Mouse (Mus musculus): Measurements from ENCODE around the gene Fam229b.

DNA sequence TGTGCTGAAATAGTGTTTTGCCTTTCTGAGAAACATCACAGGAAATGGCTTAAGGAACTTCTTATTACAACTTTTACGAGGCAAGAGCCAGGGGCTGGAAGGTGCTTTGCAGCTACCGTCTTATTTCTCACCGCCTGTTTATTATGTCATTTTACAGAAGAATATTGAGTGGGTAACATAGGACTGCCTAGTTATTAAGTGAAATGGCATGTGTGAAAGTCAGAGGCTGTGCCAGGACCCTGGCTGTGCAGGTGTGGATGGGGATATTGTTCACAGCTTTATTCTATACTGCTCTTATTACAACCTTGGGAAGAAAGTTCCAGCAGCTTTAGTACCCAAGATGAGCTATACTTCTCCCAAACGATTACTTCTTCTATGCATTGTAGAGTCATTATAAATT is 61.7 kb downstream of the Fam229b start:
- TF ChIP-seq CTCF (IDR thresholded peaks at IDR 0.05; ENCODE audit: borderline replicate concordance, control insufficient read depth, extremely low read depth, insufficient read depth, low read length, poor library complexity) (no peak), POLR2A (IDR thresholded peaks at IDR 0.05; ENCODE audit: control insufficient read depth, extremely low read depth, insufficient read depth, low read length, poor library complexity) (no peak)
